Mouse (Mus musculus): ENCODE measurements around the gene Tbc1d14.

DNA sequence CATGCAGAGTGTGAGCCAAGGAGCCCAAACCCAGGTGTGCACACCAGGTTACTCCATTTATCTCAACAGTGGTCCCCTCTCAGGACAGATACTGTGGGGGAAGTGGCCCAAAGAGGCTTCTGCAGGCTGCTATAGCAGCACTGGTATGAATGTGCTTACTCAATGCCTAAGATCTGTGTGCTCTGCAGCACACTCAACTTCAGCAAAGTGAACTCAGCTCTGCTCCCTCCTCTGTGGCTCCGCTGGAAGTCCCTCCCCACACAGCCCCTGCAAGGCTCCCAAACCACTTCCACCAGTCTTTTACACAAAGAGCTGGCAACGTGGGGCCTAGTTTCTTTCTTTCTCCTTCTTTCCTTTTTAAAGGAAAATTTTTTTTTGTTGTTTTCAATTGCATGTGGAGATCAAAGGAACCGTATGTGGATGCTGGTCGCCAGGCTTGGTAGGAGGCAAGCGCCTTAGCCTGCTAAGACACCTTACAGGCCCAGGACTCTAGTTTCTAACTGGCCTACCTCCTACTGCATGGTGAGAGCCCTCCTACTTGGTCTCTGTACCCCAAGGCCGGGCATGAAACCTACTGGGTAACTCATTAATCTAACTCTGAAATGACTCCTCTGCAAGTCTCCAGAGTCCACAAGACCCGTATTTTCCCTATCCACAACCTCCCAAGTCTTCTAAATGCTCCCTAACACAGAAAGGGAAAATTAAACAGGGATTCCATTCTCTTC is 35.3 kb downstream of the Tbc1d14 start:
- TF ChIP-seq MAFK (IDR thresholded peaks at IDR 0.05; ENCODE audit: insufficient read depth, low read depth, low read length) = no peak
- no peak for TF ChIP-seq ZNF384 (IDR thresholded peaks at IDR 0.05; ENCODE audit: low read depth, low read length)
- no peak for TF ChIP-seq ZC3H11A (IDR thresholded peaks at IDR 0.05; ENCODE audit: borderline replicate concordance, low read depth, low read length)
